Mouse (Mus musculus): Measurements from ENCODE around the gene Ifnlr1. TPM values are rescaled to one million over a fixed set of nuclear protein-coding genes. Genes with fewer than 3 reads are reported as not detected.
A peak's percentile ranks its signal among the peaks of the same experiment; 100 is the strongest.
"Not testable (repeated sequence)": the region's sequence is repeated elsewhere in the genome, so short reads cannot be mapped to it uniquely, and the experiment has no call there.

Ifnlr1 gene
- 0.19 and 0.41 TPM in 2 replicates for polyA plus RNA-seq (2015; fragmentation: Nextera tagmentation; extraction: Ambion mirVana)

- peaks cover 12% of the 10 kb centered on the region for H3K4me1 ChIP-seq
- H3K4me2 ChIP-seq: peak within 1 kb of the TSS; percentile 82
- no peaks in the 10 kb centered on the region for H3K9me3 ChIP-seq
- H3K27me3 ChIP-seq (replicated peaks): peaks cover 35% of the 10 kb centered on the region
- no peaks in the 10 kb centered on the region for H3K36me3 ChIP-seq (replicated peaks)
- H3K27ac ChIP-seq: no peak within 1 kb of the TSS
- peak within 1 kb of the TSS; percentile 43 for H3K4me3 ChIP-seq
- H3K9ac ChIP-seq: peak within 1 kb of the TSS; percentile 42
- ATAC-seq (replicated peaks): no peak
- WGBS: under 1% methylated on average over 41 of the region's 41 CpGs
Observed at GRCm38 (mm10) chr4:135685906-135686567, at the start of gene Ifnlr1. Gene Ifnlr1, plus strand, starts transcription at chr4:135686287.

DNA sequence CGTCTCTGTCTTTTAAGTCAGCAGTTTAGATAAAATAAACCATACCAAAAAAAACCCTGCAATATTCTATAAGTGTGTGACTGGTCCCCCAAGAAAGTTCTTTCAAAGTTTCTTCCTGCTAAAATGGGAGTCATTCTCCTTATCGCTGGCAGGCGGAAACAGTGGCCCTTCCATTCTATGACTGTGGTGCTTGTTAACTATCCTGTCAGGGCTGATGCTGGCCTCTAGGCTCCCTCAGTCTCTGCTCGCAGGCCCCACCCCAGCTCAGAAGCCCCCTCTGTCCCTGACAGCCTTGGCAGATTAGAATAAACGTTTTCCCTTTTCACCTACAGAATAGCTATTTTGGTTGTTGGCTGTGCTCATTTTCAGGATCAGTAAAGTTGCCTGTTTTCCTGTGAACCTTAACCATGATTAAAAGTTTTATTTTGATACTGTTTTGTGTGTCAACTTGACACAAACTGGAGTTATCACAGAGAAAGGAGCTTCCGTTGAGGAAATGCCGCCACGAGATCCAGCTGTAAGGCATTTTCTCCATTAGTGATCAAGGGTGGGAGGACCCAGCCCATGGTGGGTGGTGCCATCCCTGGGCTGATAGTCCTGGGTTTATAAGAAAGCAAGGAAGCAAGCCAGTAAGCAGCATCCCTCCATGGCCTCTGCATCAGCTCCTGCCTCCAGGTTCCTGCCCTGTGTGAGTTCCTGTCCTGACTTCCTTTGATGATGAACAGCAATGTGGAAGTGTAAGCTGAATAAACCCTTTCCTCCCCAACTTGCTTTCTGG is 44.6 kb upstream of the Ifnlr1 start:
- 84% methylated on average over 8 of the region's 8 CpGs for WGBS
- not testable (repeated sequence) for ATAC-seq (replicated peaks)

GRCm38 (mm10) chr4:135645022-135645637 is 41.0 kb upstream of the Ifnlr1 start:
- Histone ChIP-seq H3K27me3 (replicated peaks) (no peaks in the 10 kb centered on the region), H3K4me3 (no peak overlapping the region), H3K36me3 (replicated peaks) (no peaks in the 10 kb centered on the region), H3K9ac (no peak overlapping the region), H3K4me2 (no peak overlapping the region), H3K27ac (no peak overlapping the region), H3K4me1 (no peaks in the 10 kb centered on the region), H3K9me3 (no peaks in the 10 kb centered on the region)
- WGBS: 62% methylated on average over 12 of the region's 12 CpGs
- no peak for ATAC-seq (replicated peaks)

More for the DNA sequence above, 44.6 kb upstream of the Ifnlr1 start:
- H3K4me1 ChIP-seq; H3K9me3 ChIP-seq; H3K4me2 ChIP-seq; H3K27ac ChIP-seq; H3K36me3 ChIP-seq (replicated peaks); H3K27me3 ChIP-seq (replicated peaks); H3K9ac ChIP-seq; H3K4me3 ChIP-seq: not testable (repeated sequence)

DNA sequence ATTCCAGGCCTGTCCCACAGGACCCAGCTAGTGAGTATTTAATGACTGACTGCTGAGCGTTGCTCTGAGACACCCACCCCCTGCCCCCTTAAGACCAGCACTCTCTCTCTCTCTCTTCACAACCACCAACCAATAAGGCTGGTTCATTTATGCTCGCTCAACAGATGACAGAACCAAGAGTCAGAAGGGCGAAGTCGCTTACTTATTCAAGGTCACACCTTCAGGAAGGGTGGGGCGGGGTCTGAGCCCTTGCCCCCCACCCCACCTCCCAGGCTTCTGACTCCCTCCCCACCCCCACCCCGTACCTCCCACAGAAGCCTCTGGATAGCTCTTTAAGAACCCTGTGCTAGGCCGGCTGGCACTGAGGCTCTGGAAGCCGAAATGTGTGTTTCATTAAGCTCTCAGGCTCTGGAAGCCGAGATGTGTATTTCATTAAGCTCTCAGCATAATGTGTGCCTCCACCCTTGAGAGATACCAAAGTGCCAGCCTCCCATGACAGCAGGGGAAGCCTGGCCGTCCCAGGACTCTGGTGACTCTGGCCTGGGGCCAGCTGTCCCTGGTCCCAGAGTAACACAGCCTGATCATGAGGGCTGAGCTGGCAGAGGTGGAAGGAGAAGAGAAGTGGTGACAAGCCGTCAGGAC is 33.0 kb upstream of the Ifnlr1 start:
- Histone ChIP-seq H3K27me3 (replicated peaks) (no peaks in the 10 kb centered on the region), H3K4me2 (no peak overlapping the region), H3K4me1 (peaks cover 16% of the 10 kb centered on the region), H3K36me3 (replicated peaks) (no peaks in the 10 kb centered on the region), H3K27ac (no peak overlapping the region), H3K9ac (no peak overlapping the region), H3K4me3 (no peak overlapping the region), H3K9me3 (no peaks in the 10 kb centered on the region)
- WGBS: 54% methylated on average over 11 of the region's 11 CpGs
- ATAC-seq (replicated peaks): no peak

- Histone ChIP-seq H3K4me3 (no peak overlapping the region), H3K9me3 (no peaks in the 10 kb centered on the region), H3K36me3 (replicated peaks) (no peaks in the 10 kb centered on the region), H3K4me1 (peaks cover 16% of the 10 kb centered on the region), H3K9ac (no peak overlapping the region), H3K27ac (no peak overlapping the region), H3K27me3 (replicated peaks) (no peaks in the 10 kb centered on the region), H3K4me2 (no peak overlapping the region)
- 91% methylated on average over 7 of the region's 7 CpGs for WGBS
- ATAC-seq (replicated peaks): no peak
Observed at GRCm38 (mm10) chr4:135653956-135654355, 32.1 kb upstream of the Ifnlr1 start.

- ATAC-seq (replicated peaks): no peak
- Histone ChIP-seq H3K36me3 (replicated peaks) (no peaks in the 10 kb centered on the region), H3K27ac (no peak overlapping the region), H3K4me3 (no peak overlapping the region), H3K9me3 (no peaks in the 10 kb centered on the region), H3K27me3 (replicated peaks) (no peaks in the 10 kb centered on the region), H3K4me1 (peaks cover 16% of the 10 kb centered on the region), H3K9ac (no peak overlapping the region), H3K4me2 (no peak overlapping the region)
- 22% methylated on average over 7 of the region's 7 CpGs for WGBS
Observed at GRCm38 (mm10) chr4:135655499-135655898, 30.6 kb upstream of the Ifnlr1 start.

DNA sequence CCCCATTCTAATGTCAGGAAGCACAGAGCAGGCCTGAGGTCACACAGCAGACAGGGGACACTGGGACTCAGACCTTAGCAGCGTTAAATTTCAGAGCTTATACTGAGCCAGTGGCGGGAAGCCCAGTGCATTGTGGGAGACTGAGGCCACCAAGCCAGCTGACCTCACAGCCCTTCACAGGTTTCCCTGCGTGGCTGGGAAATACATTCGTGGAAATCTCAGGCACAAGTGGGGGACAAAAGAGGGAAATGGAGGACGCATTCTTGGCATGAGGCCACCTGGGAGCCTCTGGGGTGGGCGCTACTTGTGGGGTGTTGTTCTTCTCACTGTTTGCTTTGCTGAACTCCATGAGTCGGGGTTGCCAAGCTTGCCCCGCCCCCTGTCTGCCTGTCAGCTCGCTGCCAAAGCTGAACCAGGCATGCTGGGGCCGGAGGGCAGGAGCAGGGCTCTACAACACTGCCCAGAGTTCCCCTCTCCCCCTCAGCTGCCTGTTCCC is 29.9 kb upstream of the Ifnlr1 start:
- Histone ChIP-seq H3K36me3 (replicated peaks) (no peaks in the 10 kb centered on the region), H3K9me3 (no peaks in the 10 kb centered on the region), H3K9ac (no peak overlapping the region), H3K4me2 (peak overlapping the region; percentile 10; the same call in 1 of the 2 replicates), H3K27ac (no peak overlapping the region), H3K4me1 (peaks cover 16% of the 10 kb centered on the region), H3K27me3 (replicated peaks) (no peaks in the 10 kb centered on the region), H3K4me3 (no peak overlapping the region)
- no peak for ATAC-seq (replicated peaks)
- 25% methylated on average over 10 of the region's 10 CpGs for WGBS

- Histone ChIP-seq H3K27me3 (replicated peaks) (no peaks in the 10 kb centered on the region), H3K4me2 (no peak overlapping the region), H3K9me3 (no peaks in the 10 kb centered on the region), H3K4me1 (peaks cover 16% of the 10 kb centered on the region), H3K27ac (no peak overlapping the region), H3K9ac (no peak overlapping the region), H3K36me3 (replicated peaks) (no peaks in the 10 kb centered on the region), H3K4me3 (no peak overlapping the region)
- WGBS: 79% methylated on average over 5 of the region's 5 CpGs
- no peak for ATAC-seq (replicated peaks)
Observed at GRCm38 (mm10) chr4:135658484-135658883, 27.6 kb upstream of the Ifnlr1 start.

GRCm38 (mm10) chr4:135658899-135659298 is 27.2 kb upstream of the Ifnlr1 start:
- 89% methylated on average over 12 of the region's 12 CpGs for WGBS
- Histone ChIP-seq H3K4me3 (no peak overlapping the region), H3K36me3 (replicated peaks) (no peaks in the 10 kb centered on the region), H3K27ac (no peak overlapping the region), H3K9ac (no peak overlapping the region), H3K4me1 (peaks cover 16% of the 10 kb centered on the region), H3K4me2 (no peak overlapping the region), H3K9me3 (no peaks in the 10 kb centered on the region), H3K27me3 (replicated peaks) (no peaks in the 10 kb centered on the region)
- ATAC-seq (replicated peaks): no peak

- Histone ChIP-seq H3K4me2 (no peak overlapping the region), H3K9ac (no peak overlapping the region), H3K27ac (no peak overlapping the region), H3K27me3 (replicated peaks) (no peaks in the 10 kb centered on the region), H3K36me3 (replicated peaks) (no peaks in the 10 kb centered on the region), H3K9me3 (no peaks in the 10 kb centered on the region), H3K4me3 (no peak overlapping the region), H3K4me1 (0 out of 2 replicates have a peak, but pooled peaks cover 3% of the 10 kb centered on the region)
- WGBS: 59% methylated on average over 6 of the region's 6 CpGs
- ATAC-seq (replicated peaks): no peak
Observed at GRCm38 (mm10) chr4:135661082-135661809, 24.8 kb upstream of the Ifnlr1 start.

- H3K9ac ChIP-seq: no peak overlapping the region
- no peak overlapping the region for H3K4me2 ChIP-seq
- H3K27ac ChIP-seq: no peak overlapping the region
- no peaks in the 10 kb centered on the region for H3K36me3 ChIP-seq (replicated peaks)
- 0 out of 2 replicates have a peak, but pooled peaks cover 5% of the 10 kb centered on the region for H3K27me3 ChIP-seq (replicated peaks)
- H3K4me1 ChIP-seq: no peaks in the 10 kb centered on the region
- 83% methylated on average over 6 of the region's 6 CpGs for WGBS
- no peak overlapping the region for H3K4me3 ChIP-seq
- ATAC-seq (replicated peaks): no peak
- H3K9me3 ChIP-seq: no peaks in the 10 kb centered on the region
Observed at GRCm38 (mm10) chr4:135661994-135662393, 24.1 kb upstream of the Ifnlr1 start.

All from midbrain, embryonic 15.5 days (tissue).